Mouse (Mus musculus) 3134 (cell line): ENCODE results near the gene Pip5k1b.

ENCODE experiments used
- DNase-seq: peaks from one replicate; pipeline ENCODE4 v3.0.0-alpha.2; 2011; ENCODE audit warnings: low spot score; ENCODE audit not compliant: insufficient read length; ENCODE audit errors: extremely low read depth

The Pip5k1b gene

DNA sequence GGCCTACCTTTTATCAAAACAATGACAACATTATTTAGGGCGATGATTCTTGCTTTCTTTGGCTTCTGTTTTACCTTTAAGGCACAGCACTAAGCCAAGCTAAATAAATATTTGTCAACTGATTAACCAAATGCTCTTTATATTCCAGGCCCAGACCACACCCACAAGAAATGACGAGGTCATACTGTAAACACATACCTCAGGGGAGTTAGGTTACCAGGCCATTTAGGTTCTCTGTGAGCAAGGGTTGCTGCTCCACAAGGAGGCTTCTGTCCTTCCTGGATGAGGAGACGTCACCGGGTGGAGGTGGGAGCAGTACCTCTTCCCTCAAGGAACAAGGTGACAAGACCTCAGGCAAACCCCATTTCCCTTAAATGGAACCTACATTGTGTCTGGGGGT, 128.4 kb downstream of the Pip5k1b start:
- no peak for DNase-seq

- DNase-seq: no peak
Measured at GRCm38 (mm10) chr19:24426759-24427181, 128.9 kb downstream of the Pip5k1b start.

- DNase-seq: no peak
Measured at GRCm38 (mm10) chr19:24418030-24418429, 137.6 kb downstream of the Pip5k1b start.

DNA sequence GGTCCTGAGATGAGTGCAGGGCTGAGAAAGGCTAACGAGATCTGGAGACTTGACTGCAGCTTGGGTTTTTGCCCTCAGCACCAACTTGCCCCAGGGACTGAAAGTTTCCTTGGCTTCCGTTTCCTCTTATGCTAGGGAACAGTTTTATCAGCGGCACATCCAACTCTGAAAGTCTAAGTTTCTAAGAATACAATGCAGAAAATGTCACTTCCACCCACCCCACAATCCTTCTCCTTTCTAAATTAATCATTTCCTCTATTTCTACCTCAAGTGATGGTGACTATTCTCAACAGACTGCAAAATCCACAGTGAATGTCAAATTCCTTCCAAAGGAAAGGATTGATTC, 138.0 kb downstream of the Pip5k1b start:
- no peak for DNase-seq

DNA sequence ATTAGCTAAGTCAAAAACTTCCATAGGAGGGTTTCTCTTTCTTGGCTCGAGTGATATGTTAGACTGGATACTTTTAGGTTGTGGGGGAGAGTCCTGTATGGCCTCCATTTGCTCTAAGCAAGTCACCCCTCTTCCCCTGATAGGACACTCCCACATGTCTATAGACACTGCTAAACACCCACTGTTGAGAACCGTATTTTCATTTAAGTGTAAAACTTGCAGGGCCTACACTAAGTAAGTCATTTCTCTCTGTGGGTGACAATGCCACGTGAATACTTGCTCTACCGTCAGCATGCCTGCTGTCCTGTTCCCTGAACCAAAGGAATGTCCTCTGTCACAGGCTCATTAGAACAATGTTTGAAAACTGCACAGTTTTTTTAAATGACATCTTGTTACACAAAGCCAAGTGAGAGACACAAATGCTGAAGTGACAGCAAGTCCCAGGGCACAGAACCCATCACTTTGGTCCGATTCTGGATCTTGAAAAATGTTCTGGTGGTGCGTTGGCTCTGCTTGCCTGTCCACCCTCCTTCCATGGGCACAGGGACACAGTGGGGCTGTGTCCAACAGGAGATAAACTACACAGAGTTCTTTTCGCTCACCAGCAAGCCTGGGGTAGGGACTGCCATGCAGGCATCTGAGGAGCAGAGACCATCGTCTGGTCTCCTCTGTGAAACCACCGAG, 138.6 kb downstream of the Pip5k1b start:
- no peak for DNase-seq

DNA sequence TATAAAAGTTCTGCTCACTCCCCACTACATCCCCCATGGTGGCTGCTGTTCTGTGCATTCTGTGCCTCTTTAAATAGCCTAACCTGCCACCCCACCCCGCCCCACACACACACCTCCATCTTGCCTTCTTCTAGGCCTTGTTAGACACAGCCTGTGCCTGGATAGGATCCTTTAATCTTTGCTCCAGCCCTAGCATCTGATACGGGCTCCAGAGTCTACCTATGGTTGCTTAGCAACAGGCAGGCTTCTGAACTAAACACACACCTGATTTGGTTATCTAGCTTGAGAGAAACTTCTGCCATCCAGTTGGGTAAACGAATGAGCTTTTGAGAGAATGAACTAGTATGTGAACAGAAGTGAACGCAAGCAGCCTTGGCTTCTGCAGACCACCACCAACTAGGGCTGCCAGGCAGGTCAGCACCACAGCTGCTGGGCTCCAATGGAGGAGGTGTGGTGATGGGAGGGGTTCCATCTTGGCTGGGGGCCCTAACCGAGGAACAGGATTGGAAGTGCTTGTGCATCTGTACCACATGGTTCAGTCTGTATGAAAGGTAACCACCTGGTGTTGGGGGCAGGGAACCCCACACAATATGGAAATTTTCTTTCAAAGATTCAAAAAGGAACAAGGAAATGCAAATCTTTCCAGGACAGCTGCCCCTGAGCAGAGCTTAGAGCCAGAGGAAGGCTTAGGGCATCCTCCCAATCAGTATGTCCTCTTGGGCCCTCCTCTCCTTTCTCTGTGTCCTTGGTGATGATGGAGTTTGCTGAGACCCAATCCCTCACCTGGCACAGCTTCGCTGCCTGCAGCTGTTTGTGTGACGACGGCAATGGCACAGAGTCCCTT, 139.7 kb downstream of the Pip5k1b start:
- no peak for DNase-seq

DNA sequence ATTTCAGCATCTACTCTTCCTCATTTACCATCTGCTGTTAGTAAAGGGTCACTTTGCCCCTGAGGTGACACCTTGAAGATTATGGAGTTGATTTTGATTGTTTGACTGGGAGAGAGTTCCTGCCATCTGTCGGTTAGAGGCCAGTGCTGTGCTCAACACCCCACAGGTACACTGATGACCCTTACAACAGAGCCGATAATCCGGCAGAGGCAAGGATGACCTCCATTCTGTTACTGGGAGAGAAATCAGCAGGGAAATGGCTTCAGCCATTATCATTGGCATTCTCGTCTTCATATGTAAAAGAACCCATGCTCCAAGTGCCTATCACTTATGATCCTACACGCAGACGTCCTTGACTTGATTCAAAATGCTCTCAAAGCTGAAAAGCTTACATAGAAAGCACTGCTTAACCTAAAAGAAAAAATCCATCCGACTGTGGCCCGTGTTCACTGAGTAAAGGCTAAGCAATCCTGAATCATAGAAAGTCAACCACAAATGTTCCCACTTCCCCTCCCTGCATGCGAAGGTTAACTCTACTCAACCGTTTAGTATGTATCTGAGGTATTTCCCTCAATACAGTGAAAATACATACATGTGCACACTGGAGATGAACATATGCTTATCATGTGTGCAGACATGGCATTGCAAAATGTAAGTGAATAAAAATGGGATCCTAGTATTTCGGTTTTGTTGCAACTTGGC, 146.7 kb downstream of the Pip5k1b start:
- DNase-seq: no peak

DNA sequence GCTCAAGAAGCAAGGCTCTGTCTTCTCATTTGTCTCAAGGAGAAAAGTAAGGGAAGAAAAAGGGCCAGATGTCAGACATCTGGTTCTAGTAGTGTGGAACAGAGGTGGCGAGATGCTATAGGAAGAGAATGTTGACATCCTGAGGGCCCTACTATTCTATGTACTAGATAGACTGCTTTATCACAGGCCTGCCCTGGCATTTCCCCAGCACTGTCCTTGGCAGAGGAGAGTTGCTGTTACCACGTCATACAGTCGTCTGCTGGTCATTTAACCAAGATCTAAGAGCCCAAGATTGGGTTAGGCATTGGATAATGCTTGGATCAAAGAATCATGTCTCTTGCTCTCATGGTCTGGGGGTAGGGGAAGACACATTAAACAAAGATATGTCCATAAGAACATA, 151.0 kb downstream of the Pip5k1b start:
- no peak for DNase-seq

- DNase-seq: no peak
Measured at GRCm38 (mm10) chr19:24403245-24403644, 152.4 kb downstream of the Pip5k1b start.

DNA sequence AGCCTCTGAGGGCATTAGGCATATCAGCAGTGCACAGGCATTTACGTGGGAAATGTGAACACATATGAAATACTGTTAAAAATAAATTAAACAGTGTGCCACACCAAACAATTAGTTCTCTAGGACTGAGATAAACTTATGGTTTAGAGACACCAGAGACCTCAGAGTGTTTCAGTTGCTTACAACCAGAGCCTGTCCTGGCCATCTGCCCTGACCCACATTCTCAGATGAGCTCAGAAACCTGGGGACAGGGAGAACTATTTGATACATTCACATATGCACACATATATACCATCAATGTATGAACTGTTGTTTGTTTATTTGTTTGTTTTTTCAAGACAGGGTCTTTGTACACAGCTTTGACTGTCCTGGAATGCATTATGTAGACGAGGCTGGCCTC, 161.8 kb downstream of the Pip5k1b start:
- no peak for DNase-seq

DNA sequence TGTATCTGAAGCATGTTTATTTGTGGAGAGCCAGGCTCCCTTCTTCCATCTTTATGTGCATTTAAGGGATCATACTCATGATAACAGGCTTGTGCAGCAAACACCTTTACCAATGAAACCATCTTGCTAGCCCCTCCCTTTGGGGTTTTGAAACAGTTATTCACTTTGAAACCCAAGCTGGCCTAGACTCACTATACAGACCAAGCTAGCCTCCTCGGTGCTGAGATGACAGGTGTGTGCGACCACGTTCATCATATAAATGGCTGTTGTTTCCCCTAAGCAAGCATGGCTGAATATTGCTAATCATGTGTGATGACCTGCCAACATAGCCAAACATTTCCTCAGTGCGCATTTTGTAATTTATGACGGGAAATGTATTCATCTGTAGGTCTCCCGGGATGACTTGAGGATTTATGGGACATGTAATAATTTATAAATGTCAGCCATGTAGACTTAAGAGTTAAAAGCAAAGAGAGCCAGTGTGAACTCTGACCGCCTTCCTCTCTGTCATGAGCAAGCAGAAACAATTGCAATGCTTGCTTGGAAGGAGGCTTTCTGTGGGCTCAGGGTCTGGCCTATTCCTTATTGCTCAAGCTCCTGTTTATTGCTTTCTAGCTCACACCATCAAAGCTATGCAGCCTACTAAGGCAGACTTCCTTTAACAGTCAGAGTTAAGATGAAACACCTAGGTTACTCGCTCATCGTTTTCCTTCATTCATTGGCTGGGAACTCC, 164.0 kb downstream of the Pip5k1b start:
- no peak for DNase-seq

- DNase-seq: no peak
Measured at GRCm38 (mm10) chr19:24386956-24387865, 168.5 kb downstream of the Pip5k1b start.

DNA sequence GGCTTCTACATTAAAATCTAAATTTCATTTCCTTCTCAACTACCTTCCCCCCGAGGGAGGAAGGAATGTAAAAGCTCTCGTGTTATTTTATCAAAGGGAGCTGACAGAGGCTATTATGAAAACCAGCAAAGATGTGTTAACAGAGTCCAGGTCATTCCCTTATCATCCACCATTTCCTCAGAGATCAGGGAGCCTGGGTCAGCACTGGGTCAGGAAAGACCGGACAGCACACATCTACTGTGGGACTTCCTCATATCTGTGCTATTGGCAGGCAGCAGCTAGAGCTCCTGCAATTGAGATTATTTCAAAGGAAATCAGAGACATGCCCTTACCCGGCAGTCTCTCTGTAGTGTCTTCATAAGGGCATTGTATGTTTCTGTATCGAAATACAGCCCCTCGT, 177.2 kb downstream of the Pip5k1b start:
- no peak for DNase-seq

- no peak for DNase-seq
Measured at GRCm38 (mm10) chr19:24371763-24372640, 183.7 kb downstream of the Pip5k1b start.

GRCm38 (mm10) chr19:24368419-24368818, 187.3 kb downstream of the Pip5k1b start:
- no peak for DNase-seq

DNA sequence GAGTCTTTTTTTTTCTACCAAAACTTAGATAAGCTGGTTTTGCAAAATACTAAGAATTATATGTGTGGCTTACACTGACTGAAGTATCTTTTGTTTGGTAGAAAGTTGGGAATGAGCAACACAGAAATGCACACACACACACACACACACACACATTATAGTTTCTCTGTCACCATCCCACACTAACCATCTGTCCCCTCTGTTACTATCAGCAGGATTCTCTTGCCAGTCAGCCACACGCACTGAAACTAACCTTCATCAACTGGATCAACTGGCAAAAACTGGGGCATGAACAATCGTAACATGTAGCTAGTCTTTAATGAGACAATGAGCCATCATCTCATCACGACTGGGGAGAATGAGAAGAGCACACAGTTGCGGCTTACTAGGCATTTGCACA, 187.9 kb downstream of the Pip5k1b start:
- no peak for DNase-seq

GRCm38 (mm10) chr19:24366747-24367146, 188.9 kb downstream of the Pip5k1b start:
- no peak for DNase-seq

DNA sequence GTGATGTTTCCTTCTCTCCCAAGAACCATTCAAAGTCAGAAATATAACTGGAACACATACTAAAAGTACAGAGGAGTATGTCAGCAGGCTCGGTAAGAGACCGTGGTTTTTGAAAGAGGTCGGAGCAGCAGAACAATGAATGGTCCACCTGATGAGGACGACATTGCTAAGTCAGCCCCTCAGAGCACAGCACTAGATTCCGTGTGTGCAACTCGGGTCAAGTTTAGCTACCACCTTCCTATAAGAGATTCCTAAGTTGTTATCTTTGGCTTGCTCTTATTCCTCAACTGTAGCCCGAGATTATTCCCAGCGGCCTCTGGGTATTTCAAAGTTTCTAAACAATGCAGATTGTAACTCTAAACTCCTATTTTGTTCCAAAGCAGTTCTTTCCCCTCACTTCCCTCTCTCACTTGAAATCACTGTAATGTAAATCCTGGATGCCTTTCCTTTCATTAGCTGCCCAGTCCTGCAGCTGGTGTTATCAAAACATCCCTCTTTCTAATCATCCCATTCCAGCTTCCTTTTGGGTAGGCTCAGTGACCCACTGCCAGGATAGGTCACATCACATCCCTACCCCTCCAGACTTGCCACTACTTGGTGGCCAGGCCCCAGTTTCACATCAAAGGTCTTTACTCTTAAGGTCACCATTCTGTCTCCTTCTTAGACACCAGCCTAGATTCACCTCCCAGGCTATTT, 192.9 kb downstream of the Pip5k1b start:
- DNase-seq: no peak
